Mouse (Mus musculus) limb, embryonic 13.5 days (tissue): ENCODE measurements around the gene Aloxe3. TPM values are rescaled to one million over a fixed set of nuclear protein-coding genes. Genes with fewer than 3 reads are reported as not detected.

ENCODE experiments used
- ATAC-seq: fragments of 200-750 bp; cut with Nextera tagmentation; 2 replicates; pipeline ENCODE4 v1.8.0; 2017; ENCODE audit warnings: low read depth, moderate number of reproducible peaks, moderate TSS enrichment; ENCODE audit not compliant: low FRiP score
- H3K27ac ChIP-seq: fragments of 300-500 bp; sonication (generic); 2 replicates; pipeline ENCODE4 v1.5.1; 2015; ENCODE audit warnings: inconsistent platforms, mild to moderate bottlenecking, moderate library complexity
- H3K27me3 ChIP-seq: fragments of 300-500 bp; sonication (generic); 2 replicates; pipeline ENCODE4 v1.6.1; 2015; ENCODE audit warnings: mild to moderate bottlenecking, inconsistent platforms
- H3K36me3 ChIP-seq: fragments of 300-500 bp; sonication (generic); 2 replicates; pipeline ENCODE4 v1.6.1; 2015; ENCODE audit warnings: inconsistent platforms, mild to moderate bottlenecking, moderate library complexity
- H3K4me1 ChIP-seq: fragments of 300-500 bp; sonication (generic); 2 replicates; pipeline ENCODE4 v1.6.1; 2015; ENCODE audit warnings: inconsistent platforms
- H3K4me2 ChIP-seq: fragments of 300-500 bp; sonication (generic); replicated peaks from 2 replicates; pipeline ENCODE4 v1.6.1; 2015; ENCODE audit warnings: inconsistent platforms, mild to moderate bottlenecking, moderate library complexity
- H3K4me3 ChIP-seq: fragments of 300-500 bp; sonication (generic); 2 replicates; pipeline ENCODE4 v1.5.1; 2015; ENCODE audit warnings: moderate library complexity, mild to moderate bottlenecking, inconsistent platforms
- H3K9ac ChIP-seq: fragments of 300-500 bp; sonication (generic); 2 replicates; pipeline ENCODE4 v1.6.1; 2015; ENCODE audit warnings: mild to moderate bottlenecking, inconsistent platforms
- H3K9me3 ChIP-seq: fragments of 300-500 bp; sonication (generic); 2 replicates; pipeline ENCODE4 v1.6.1; 2016; ENCODE audit warnings: inconsistent platforms
- WGBS: fragments of 180-500 bp; shearing (Covaris S2); methylation state at CpG from one replicate; pipeline ENCODE4 v1.1.7; 2015; 5-methylcytosine and 5-hydroxymethylcytosine counted together
- polyA plus RNA-seq: library from polyadenylated mRNA; unstranded; fragments of >200 nt; fragmentation: Nextera tagmentation; extraction: Ambion mirVana; gene quantifications from 2 replicates; pipeline ENCODE4 v1.2.1, GENCODE M21; 2015

Aloxe3 gene
- polyA plus RNA-seq, 1 experiment from 2014 or later: 1.6 TPM

- H3K27ac ChIP-seq: peak overlapping the region; percentile 92
- peak overlapping the region; percentile 69 for H3K4me3 ChIP-seq
- no peaks in the 10 kb centered on the region for H3K27me3 ChIP-seq
- peak; percentile 3 for ATAC-seq
- H3K4me2 ChIP-seq: peak overlapping the region; percentile 98
- H3K9me3 ChIP-seq: no peaks in the 10 kb centered on the region
- WGBS: 10% methylated on average over 9 of the region's 9 CpGs
- H3K36me3 ChIP-seq: peaks cover 23% of the 10 kb centered on the region
- H3K4me1 ChIP-seq: peaks cover 54% of the 10 kb centered on the region
- H3K9ac ChIP-seq: peak overlapping the region; percentile 77
These were observed 29.2 kb upstream of the Aloxe3 start for GRCm38 (mm10) chr11:69096360-69096986.

DNA sequence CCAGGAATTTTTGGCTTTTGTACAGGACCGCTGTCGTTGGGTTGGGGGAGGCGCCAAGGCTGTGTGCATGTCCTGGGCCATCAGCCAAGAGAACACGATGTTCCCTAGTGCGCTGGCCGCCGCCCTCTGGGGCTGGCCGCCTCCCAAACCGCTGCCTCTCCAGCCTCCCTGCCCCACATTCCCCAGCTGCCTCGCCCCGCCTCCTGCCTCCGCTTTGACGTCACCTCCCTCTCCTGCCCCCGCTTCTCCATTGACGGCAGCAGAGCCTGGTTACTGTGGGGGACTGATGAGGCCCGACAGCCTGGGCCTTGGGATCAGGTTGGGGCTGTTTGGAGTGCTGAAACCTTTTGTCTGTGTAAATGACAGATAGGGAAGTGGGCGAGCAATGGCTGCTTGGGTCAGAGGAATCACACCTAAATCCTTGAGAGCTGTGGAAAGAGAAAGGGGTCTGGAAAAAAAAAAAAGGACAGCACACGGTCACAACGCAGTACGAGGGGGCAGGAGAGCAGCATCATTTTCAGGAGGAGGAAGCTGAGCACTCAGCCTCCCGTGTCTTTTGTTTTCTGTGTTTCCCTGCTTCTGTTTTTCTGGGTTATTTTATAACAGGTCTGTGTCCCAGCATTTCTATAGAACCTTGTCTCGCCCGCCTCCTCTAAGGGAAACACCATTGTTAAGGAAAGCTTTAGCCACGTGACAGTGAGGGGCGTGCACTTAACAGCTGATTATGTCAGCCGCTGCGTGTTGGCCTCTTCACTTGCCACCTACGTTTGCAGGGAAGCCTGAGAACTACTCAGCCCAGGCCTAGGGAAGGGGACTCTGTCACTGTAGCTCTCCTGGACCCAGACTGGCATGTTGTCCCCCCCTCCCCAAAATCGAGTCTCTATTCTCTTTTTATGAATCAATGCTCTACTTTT is 28.5 kb upstream of the Aloxe3 start:
- Histone ChIP-seq H3K36me3 (peaks cover 24% of the 10 kb centered on the region), H3K4me1 (peaks cover 54% of the 10 kb centered on the region), H3K27me3 (no peaks in the 10 kb centered on the region), H3K27ac (peak overlapping the region; percentile 92), H3K9me3 (no peaks in the 10 kb centered on the region), H3K9ac (peak overlapping the region; percentile 58), H3K4me3 (peak overlapping the region; percentile 69), H3K4me2 (peak overlapping the region; percentile 98)
- WGBS: 3% methylated on average over 29 of the region's 29 CpGs
- peak; percentile 34 for ATAC-seq

DNA sequence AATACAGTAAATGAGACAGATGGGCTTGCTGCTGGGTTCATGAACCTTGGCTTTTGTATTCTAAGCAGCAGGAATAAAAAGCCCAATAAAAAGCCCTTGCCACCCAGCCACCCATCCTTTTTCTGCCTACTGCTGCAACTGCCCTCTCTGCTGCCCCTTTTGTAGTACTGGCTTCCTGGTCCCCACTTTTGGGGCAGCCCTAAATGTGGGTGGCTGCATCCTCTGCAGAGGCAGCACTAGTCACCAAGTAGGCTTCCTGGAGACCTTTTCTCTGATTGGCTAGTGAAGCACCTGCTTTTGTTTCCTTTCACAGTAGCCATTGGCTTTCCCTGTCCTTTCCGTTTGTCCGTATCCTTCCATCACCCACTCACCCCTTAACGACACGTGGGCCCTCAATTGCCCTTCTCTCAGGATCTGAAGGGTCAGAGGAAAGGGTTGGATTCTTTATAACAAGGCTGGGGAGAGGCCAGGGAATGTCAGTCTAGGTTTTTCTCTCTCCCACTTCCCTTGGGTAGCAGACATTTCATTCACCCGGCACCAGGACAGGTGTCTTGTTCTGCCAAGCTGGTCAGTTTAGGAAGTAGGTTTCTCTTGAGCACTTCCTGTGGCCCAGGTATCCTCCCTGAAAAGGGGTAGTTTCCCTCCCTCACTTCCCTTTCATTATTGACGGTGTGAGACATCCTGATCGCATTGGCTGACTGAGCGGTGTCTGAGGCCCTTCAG is 27.5 kb upstream of the Aloxe3 start:
- Histone ChIP-seq H3K27me3 (no peaks in the 10 kb centered on the region), H3K4me2 (peak overlapping the region; percentile 98), H3K4me1 (peaks cover 54% of the 10 kb centered on the region), H3K9ac (peak overlapping the region; percentile 72), H3K27ac (peak overlapping the region; percentile 92), H3K4me3 (peak overlapping the region; percentile 69), H3K36me3 (peaks cover 27% of the 10 kb centered on the region), H3K9me3 (no peaks in the 10 kb centered on the region)
- ATAC-seq: no peak
- WGBS: 22% methylated on average over 8 of the region's 8 CpGs

DNA sequence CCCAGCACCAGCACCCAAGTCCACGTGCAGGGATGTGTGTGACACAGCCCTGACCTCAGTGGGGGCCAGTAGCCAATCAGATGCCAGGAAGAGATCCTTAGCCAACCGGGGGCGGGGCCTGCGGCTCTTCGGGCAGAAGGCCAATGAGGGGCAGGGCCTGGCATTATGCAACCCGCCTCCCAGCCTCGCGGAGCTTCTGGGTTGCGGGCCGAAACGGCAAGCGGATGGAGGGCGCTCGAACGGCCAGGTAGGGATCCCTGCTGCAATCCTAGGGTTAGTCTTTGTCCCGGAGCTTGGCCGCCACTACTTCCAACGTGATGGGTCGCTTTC is 27.0 kb upstream of the Aloxe3 start:
- WGBS: under 1% methylated on average over 19 of the region's 19 CpGs
- Histone ChIP-seq H3K4me3 (peak overlapping the region; percentile 69), H3K4me2 (peak overlapping the region; percentile 98), H3K27ac (peak overlapping the region; percentile 92), H3K27me3 (no peaks in the 10 kb centered on the region), H3K9me3 (no peaks in the 10 kb centered on the region), H3K9ac (peak overlapping the region; percentile 72), H3K4me1 (peaks cover 54% of the 10 kb centered on the region), H3K36me3 (peaks cover 33% of the 10 kb centered on the region)
- no peak for ATAC-seq

GRCm38 (mm10) chr11:69099177-69099914 is 26.4 kb upstream of the Aloxe3 start:
- H3K4me2 ChIP-seq: peak overlapping the region; percentile 98
- no peak for ATAC-seq
- H3K9me3 ChIP-seq: no peaks in the 10 kb centered on the region
- H3K4me3 ChIP-seq: peak overlapping the region; percentile 69
- no peaks in the 10 kb centered on the region for H3K27me3 ChIP-seq
- H3K27ac ChIP-seq: peak overlapping the region; percentile 92
- peaks cover 39% of the 10 kb centered on the region for H3K36me3 ChIP-seq
- 1% methylated on average over 22 of the region's 22 CpGs for WGBS
- H3K4me1 ChIP-seq: peaks cover 52% of the 10 kb centered on the region
- H3K9ac ChIP-seq: peak overlapping the region; percentile 72

- Histone ChIP-seq H3K4me1 (peaks cover 50% of the 10 kb centered on the region), H3K9ac (peak overlapping the region; percentile 72), H3K4me3 (peak overlapping the region; percentile 69), H3K27ac (peak overlapping the region; percentile 92; the same call in 1 of the 2 replicates), H3K4me2 (peak overlapping the region; percentile 98), H3K27me3 (no peaks in the 10 kb centered on the region), H3K9me3 (no peaks in the 10 kb centered on the region), H3K36me3 (peaks cover 45% of the 10 kb centered on the region)
- peak; percentile 7; the same call in 1 of the 2 replicates for ATAC-seq
- 1% methylated on average over 23 of the region's 23 CpGs for WGBS
These were observed 25.8 kb upstream of the Aloxe3 start for GRCm38 (mm10) chr11:69099915-69100345.

GRCm38 (mm10) chr11:69100639-69101360 is 24.9 kb upstream of the Aloxe3 start:
- Histone ChIP-seq H3K9ac (peak overlapping the region; percentile 72), H3K27me3 (no peaks in the 10 kb centered on the region), H3K4me3 (peak overlapping the region; percentile 69), H3K36me3 (peaks cover 53% of the 10 kb centered on the region), H3K4me1 (peaks cover 46% of the 10 kb centered on the region), H3K27ac (peak overlapping the region; percentile 74; the same call in 1 of the 2 replicates), H3K9me3 (no peaks in the 10 kb centered on the region), H3K4me2 (peak overlapping the region; percentile 98)
- no peak for ATAC-seq
- 91% methylated on average over 20 of the region's 20 CpGs for WGBS

GRCm38 (mm10) chr11:69101604-69102402 is 23.9 kb upstream of the Aloxe3 start:
- Histone ChIP-seq H3K4me1 (peaks cover 36% of the 10 kb centered on the region), H3K36me3 (peaks cover 64% of the 10 kb centered on the region), H3K4me2 (no peak overlapping the region), H3K9ac (no peak overlapping the region), H3K27ac (no peak overlapping the region), H3K4me3 (no peak overlapping the region), H3K9me3 (no peaks in the 10 kb centered on the region), H3K27me3 (no peaks in the 10 kb centered on the region)
- WGBS: 90% methylated on average over 21 of the region's 21 CpGs
- ATAC-seq: no peak

- H3K27ac ChIP-seq: no peak overlapping the region
- WGBS: 95% methylated on average over 7 of the region's 7 CpGs
- H3K4me2 ChIP-seq: no peak overlapping the region
- no peaks in the 10 kb centered on the region for H3K27me3 ChIP-seq
- no peak overlapping the region for H3K9ac ChIP-seq
- no peak overlapping the region for H3K4me3 ChIP-seq
- H3K4me1 ChIP-seq: peaks cover 32% of the 10 kb centered on the region
- ATAC-seq: no peak
- H3K9me3 ChIP-seq: no peaks in the 10 kb centered on the region
- peaks cover 69% of the 10 kb centered on the region for H3K36me3 ChIP-seq
These were observed 23.3 kb upstream of the Aloxe3 start for GRCm38 (mm10) chr11:69102403-69102725.

DNA sequence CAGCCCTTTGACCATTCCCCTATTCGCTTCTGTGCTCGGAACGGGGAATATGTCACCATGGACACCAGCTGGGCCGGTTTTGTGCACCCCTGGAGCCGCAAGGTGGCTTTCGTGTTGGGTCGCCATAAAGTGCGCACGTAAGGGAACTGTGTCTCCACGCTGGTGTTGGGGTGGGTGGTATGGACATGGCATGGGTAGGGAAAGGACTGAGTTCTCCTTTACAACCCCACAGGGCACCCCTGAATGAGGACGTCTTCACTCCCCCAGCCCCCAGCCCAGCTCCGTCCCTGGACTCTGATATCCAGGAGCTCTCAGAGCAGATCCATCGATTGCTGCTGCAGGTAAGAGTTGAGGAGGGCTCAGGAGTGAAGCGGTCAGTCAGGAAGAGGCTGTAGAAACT is 22.6 kb upstream of the Aloxe3 start:
- Histone ChIP-seq H3K4me2 (no peak overlapping the region), H3K9ac (no peak overlapping the region), H3K4me1 (peaks cover 24% of the 10 kb centered on the region), H3K9me3 (no peaks in the 10 kb centered on the region), H3K27ac (no peak overlapping the region), H3K36me3 (peaks cover 77% of the 10 kb centered on the region), H3K4me3 (no peak overlapping the region), H3K27me3 (no peaks in the 10 kb centered on the region)
- 95% methylated on average over 14 of the region's 14 CpGs for WGBS
- no peak for ATAC-seq
